Mouse (Mus musculus) cortical plate, adult 2 months (tissue): ENCODE data around the gene Pde10a.

Source experiments
- CTCF ChIP-seq: fragments of 200-500 bp; IDR thresholded peaks from 2 replicates; pipeline ENCODE4 v1.5.1; 2011; ENCODE audit warnings: mild to moderate bottlenecking, control low read depth, low read length; ENCODE audit not compliant: insufficient read depth; ENCODE audit errors: extremely low read depth
- POLR2A ChIP-seq: fragments of 200-500 bp; IDR thresholded peaks from 2 replicates; pipeline ENCODE4 v1.6.1; 2011; ENCODE audit warnings: mild to moderate bottlenecking, low read length, control low read depth; ENCODE audit not compliant: insufficient read depth; ENCODE audit errors: extremely low read depth

GRCm38 (mm10) chr17:8688096-8688495, 162.9 kb downstream of the Pde10a start:
- TF ChIP-seq CTCF (no peak), POLR2A (no peak)
